Mouse (Mus musculus): ENCODE data around the gene Grpel1. TPM values are rescaled to one million over a fixed set of nuclear protein-coding genes. Genes with fewer than 3 reads are reported as not detected.

The Grpel1 gene
- polyA plus RNA-seq, 1 experiment from 2014 or later, result 63.7 TPM

DNA sequence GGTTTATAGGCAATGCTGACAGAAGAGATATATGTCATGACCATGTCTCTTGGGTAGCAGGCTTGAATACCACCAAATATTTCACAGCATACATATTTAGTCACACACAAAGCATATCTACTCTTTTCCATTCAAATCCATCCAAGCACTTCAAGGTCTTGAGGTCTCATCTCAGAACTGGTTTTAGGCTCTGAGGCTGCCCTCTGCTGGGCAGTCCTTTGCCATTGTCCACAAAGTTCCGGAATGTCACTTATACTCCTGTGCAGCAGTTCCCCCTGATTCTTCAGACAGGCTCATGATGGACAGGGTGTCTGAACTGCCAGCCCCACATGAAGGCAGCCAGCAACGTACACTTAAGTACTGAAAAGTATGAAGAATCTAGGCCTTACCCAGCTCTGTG is 24.4 kb downstream of the Grpel1 start:
- Histone ChIP-seq H3K4me3 (no peak overlapping the region), H3K27me3 (ENCODE audit: low read depth, poor library complexity, severe bottlenecking) (peaks cover 16% of the 10 kb centered on the region), H3K9me3 (replicated peaks) (peaks cover 6% of the 10 kb centered on the region; the same call in 1 of the 2 replicates), H3K4me1 (peaks cover 14% of the 10 kb centered on the region), H3K36me3 (peaks cover 36% of the 10 kb centered on the region), H3K27ac (replicated peaks) (no peak overlapping the region)
- WGBS, result 63% methylated on average over 2 of the region's 2 CpGs
- DNase-seq (ENCODE audit: low spot score), result peak; percentile 24

DNA sequence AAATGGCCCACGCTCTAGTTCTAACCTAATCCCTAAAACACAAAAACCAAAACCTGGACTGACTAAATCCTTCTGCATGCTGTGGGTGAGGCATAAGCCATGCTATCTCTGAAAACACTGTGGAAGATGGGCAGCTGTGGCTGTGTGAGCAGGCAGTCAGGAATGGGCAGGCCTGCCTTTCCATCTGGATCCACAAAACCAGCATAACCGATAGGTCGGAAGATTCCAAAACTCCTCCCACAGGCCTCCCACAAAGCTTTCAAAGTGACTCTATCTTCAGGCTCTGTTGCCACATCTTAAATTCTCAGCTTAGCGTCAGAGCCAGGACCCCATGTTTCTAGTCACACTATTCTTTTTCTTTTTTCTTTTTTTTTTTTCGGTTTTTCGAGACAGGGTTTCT is 29.1 kb downstream of the Grpel1 start:
- DNase-seq (ENCODE audit: low spot score), result no peak
- Histone ChIP-seq H3K36me3 (peaks cover 67% of the 10 kb centered on the region), H3K27me3 (ENCODE audit: low read depth, poor library complexity, severe bottlenecking) (no peaks in the 10 kb centered on the region), H3K27ac (replicated peaks) (no peak overlapping the region), H3K4me1 (no peaks in the 10 kb centered on the region), H3K4me3 (no peak overlapping the region), H3K9me3 (replicated peaks) (no peaks in the 10 kb centered on the region)
- WGBS, result 91% methylated on average over 6 of the region's 6 CpGs

DNA sequence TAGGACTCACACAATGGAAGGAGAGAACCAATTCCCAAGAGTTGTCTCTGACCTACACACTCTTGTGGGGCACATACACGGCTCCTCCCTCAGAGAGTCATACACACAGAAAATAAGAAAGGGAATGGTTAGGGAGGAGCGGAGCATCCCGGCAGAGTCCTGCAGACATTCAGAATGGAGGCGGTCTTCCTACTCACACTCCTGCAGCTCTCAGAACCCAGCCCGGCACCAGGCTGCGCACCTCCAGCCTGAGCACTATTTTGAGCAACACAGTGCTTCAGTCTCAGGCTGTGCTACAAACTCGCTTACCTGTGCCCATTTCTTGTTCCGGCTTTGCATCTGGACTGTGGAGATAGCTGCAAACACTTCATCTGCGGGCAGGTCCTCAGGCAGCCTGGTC is 29.9 kb downstream of the Grpel1 start:
- no peaks in the 10 kb centered on the region for H3K9me3 ChIP-seq (replicated peaks)
- H3K4me1 ChIP-seq, result no peaks in the 10 kb centered on the region
- H3K27ac ChIP-seq (replicated peaks), result no peak overlapping the region
- 97% methylated on average over 9 of the region's 9 CpGs for WGBS
- no peak overlapping the region for H3K4me3 ChIP-seq
- no peaks in the 10 kb centered on the region for H3K27me3 ChIP-seq (ENCODE audit: low read depth, poor library complexity, severe bottlenecking)
- DNase-seq (ENCODE audit: low spot score), result no peak
- H3K36me3 ChIP-seq, result peaks cover 72% of the 10 kb centered on the region

DNA sequence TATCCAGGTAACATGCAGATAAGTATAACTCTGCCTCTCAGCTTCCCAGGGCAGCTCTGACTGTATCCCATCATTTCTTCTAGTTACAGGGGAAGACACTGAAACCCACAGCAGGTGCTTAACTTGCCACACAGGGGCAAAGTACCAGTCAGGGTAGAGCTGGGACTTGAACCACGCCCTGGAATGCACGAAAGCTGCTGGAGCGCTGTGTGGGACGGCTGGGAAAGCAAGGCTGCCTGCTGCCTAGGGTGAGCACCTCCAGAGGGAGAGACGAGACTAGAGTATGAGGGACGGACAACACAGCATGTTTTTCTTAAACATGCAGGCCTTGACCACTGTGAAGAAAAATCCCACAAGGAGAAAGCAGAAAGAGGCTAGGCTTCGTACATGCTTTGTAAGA is 40.4 kb downstream of the Grpel1 start:
- H3K36me3 ChIP-seq, result peaks cover 96% of the 10 kb centered on the region
- no peak for DNase-seq (ENCODE audit: low spot score)

DNA sequence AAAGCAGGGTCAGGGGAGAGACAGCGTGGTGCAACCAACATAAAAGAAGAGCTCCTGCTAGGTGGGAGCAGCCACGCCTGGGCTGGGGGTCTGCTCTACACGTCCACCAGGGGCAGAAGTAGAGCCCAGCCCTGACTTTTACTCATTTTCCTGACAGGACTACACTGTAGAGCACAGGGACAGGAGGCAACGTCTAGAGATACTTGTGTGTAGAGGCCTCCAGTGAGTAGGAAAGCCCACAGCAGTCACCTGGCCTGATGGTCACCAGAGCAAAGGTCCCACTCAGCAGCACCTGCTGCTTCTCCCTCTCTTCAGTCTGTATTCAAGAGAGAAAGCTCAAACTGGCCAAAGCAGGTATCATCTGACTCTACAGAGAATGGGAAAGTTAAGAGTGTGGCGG is 40.8 kb downstream of the Grpel1 start:
- DNase-seq (ENCODE audit: low spot score), result no peak
- WGBS, result 77% methylated on average over 5 of the region's 5 CpGs
- no peak overlapping the region for H3K27ac ChIP-seq (replicated peaks)
- H3K9me3 ChIP-seq (replicated peaks), result no peaks in the 10 kb centered on the region
- H3K27me3 ChIP-seq (ENCODE audit: low read depth, poor library complexity, severe bottlenecking), result no peaks in the 10 kb centered on the region
- peaks cover 96% of the 10 kb centered on the region for H3K36me3 ChIP-seq
- no peak overlapping the region for H3K4me3 ChIP-seq
- no peaks in the 10 kb centered on the region for H3K4me1 ChIP-seq

More for the DNA sequence above, 40.4 kb downstream of the Grpel1 start:
- H3K4me1 ChIP-seq, result no peaks in the 10 kb centered on the region
- no peak overlapping the region for H3K27ac ChIP-seq (replicated peaks)
- no peak overlapping the region for H3K4me3 ChIP-seq
- H3K9me3 ChIP-seq (replicated peaks), result no peaks in the 10 kb centered on the region
- no peaks in the 10 kb centered on the region for H3K27me3 ChIP-seq (ENCODE audit: low read depth, poor library complexity, severe bottlenecking)
- WGBS, result 91% methylated on average over 7 of the region's 7 CpGs

DNA sequence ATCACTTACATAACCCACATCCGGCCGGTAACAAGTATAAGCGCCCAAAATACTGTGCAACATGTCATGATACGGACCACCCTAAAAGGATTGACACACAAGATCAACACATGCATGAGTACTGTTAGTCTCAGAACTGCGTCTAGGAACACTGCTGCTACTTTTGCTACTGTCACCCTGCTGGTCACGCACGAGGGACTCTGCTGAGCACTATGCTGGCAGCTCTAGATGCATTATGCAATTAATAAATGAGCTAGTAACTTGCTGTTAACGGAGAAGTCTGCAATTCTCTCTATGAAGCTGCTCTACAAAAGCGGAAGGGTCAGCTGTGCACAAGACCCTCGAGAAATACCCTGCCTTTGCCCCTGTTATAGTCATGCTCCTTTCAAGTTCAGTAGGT is 43.6 kb downstream of the Grpel1 start:
- H3K27ac ChIP-seq (replicated peaks), result no peak overlapping the region
- H3K36me3 ChIP-seq, result peaks cover 96% of the 10 kb centered on the region
- H3K4me1 ChIP-seq, result no peaks in the 10 kb centered on the region

DNA sequence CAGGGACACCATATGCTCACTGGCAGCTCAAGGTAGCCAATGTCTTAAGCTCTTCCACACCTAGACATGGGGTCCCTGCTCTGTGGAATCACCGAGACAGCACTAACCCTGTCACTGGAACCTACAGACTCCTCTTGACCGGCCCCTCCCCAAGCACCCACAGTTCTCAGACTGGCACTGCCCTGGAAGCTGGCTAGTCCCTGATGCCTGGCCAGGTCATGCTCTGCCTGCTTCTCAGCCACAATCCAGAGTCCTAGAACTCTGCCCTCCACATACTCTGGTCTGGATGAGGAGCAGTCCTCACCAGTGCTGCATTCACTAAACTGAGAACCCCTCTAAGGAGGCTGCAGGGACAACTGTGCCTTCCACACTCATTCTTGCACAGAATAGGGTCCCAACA is 46.2 kb downstream of the Grpel1 start:
- 91% methylated on average over 2 of the region's 2 CpGs for WGBS
- no peak for DNase-seq (ENCODE audit: low spot score)
- peaks cover 91% of the 10 kb centered on the region for H3K36me3 ChIP-seq

More for the DNA sequence above, 43.6 kb downstream of the Grpel1 start:
- no peaks in the 10 kb centered on the region for H3K9me3 ChIP-seq (replicated peaks)
- no peak for DNase-seq (ENCODE audit: low spot score)
- WGBS, result 94% methylated on average over 10 of the region's 10 CpGs
- no peak overlapping the region for H3K4me3 ChIP-seq
- no peaks in the 10 kb centered on the region for H3K27me3 ChIP-seq (ENCODE audit: low read depth, poor library complexity, severe bottlenecking)

DNA sequence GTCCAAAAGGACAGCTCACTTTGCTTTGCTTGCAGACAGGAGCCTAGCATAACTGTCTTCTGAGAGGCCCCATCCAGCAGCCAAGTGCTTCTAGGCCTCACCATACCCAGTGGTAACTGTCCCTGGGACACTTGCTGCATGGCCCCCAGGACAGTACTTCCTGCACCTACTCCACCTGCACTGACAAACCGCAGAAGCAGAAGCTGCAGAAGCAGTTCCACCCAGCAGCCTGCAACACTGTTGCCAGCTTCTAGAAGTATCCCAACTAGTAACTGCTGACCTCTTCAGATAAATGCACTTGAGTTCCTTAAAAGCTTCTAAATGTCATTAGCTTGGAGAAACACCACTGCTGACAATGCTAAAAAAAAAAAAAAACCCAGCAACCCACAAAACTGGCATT is 50.3 kb downstream of the Grpel1 start:
- Histone ChIP-seq H3K27me3 (ENCODE audit: low read depth, poor library complexity, severe bottlenecking) (no peaks in the 10 kb centered on the region), H3K9me3 (replicated peaks) (no peaks in the 10 kb centered on the region), H3K27ac (replicated peaks) (no peak overlapping the region), H3K4me1 (no peaks in the 10 kb centered on the region), H3K36me3 (peaks cover 94% of the 10 kb centered on the region), H3K4me3 (no peak overlapping the region)
- DNase-seq (ENCODE audit: low spot score), result no peak
- WGBS, result 94% methylated on average over 1 of the region's 1 CpGs

More for the DNA sequence above, 46.2 kb downstream of the Grpel1 start:
- no peaks in the 10 kb centered on the region for H3K9me3 ChIP-seq (replicated peaks)
- H3K4me1 ChIP-seq, result no peaks in the 10 kb centered on the region
- H3K4me3 ChIP-seq, result no peak overlapping the region
- H3K27ac ChIP-seq (replicated peaks), result no peak overlapping the region
- no peaks in the 10 kb centered on the region for H3K27me3 ChIP-seq (ENCODE audit: low read depth, poor library complexity, severe bottlenecking)

DNA sequence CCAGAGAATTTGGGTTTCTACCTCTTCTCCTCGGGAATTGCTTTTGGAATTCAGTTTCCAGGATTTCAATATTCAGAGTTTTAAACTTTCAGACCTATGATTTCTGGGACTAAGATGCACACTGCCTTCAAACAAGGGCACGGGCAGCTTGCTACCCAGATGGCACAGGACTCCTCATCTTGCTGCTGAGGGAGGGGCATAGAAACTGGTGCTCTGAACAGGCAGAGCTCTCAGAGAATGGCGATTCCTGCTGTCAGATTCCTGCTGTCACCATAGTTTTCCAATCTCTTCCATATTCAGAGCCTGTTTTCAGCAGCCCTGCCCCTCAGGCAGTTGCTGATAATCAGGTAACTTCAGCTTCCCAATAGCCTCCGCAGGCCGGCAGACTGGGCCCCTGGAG is 50.8 kb downstream of the Grpel1 start:
- Histone ChIP-seq H3K27me3 (ENCODE audit: low read depth, poor library complexity, severe bottlenecking) (no peaks in the 10 kb centered on the region), H3K9me3 (replicated peaks) (no peaks in the 10 kb centered on the region), H3K27ac (replicated peaks) (no peak overlapping the region), H3K36me3 (peaks cover 94% of the 10 kb centered on the region), H3K4me3 (no peak overlapping the region), H3K4me1 (no peaks in the 10 kb centered on the region)
- DNase-seq (ENCODE audit: low spot score), result no peak
- 88% methylated on average over 5 of the region's 5 CpGs for WGBS

DNA sequence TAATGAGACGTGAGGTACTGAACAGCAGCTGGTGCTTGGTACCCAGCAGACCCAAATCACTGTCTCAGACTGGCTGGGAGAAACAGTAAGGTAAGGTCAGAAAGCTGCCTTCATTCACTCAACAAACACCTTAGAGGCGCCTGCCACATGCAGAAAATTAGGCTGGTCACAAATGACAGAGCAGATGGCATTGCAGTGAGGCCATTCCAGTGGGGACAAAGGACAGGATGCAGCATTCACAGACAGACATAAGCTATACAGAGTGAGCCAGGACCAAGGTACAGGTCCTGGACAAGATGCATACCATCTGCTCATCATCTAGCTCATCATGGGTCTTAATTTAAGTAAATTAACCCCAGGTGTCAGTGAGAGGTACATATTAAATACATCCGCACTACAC is 52.8 kb downstream of the Grpel1 start:
- H3K27ac ChIP-seq (replicated peaks), result no peak overlapping the region
- no peaks in the 10 kb centered on the region for H3K9me3 ChIP-seq (replicated peaks)
- no peaks in the 10 kb centered on the region for H3K4me1 ChIP-seq
- H3K27me3 ChIP-seq (ENCODE audit: low read depth, poor library complexity, severe bottlenecking), result no peaks in the 10 kb centered on the region
- H3K4me3 ChIP-seq, result no peak overlapping the region
- WGBS, result 94% methylated on average over 3 of the region's 3 CpGs
- no peak for DNase-seq (ENCODE audit: low spot score)
- peaks cover 94% of the 10 kb centered on the region for H3K36me3 ChIP-seq

DNA sequence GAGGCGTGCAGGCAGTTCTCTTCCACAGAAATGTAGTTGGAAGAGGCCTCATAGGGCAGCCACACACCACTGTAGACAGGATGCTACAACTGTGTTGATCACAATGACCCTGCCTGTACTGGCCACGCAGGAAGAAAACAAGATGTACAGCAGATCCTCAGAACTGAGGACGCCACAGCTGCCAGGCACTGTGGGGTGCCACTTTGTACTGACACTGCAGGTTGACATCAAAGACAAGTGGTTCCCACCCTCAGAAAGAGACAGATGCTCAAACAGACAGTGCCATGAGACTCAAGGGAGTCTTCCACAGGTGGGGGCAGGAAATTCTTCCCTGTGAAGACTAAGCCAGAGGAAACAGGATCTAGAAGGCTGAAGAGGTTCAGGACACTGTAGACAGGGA is 55.0 kb downstream of the Grpel1 start:
- no peaks in the 10 kb centered on the region for H3K4me1 ChIP-seq
- no peaks in the 10 kb centered on the region for H3K9me3 ChIP-seq (replicated peaks)
- no peak overlapping the region for H3K27ac ChIP-seq (replicated peaks)
- H3K4me3 ChIP-seq, result no peak overlapping the region
- H3K27me3 ChIP-seq (ENCODE audit: low read depth, poor library complexity, severe bottlenecking), result no peaks in the 10 kb centered on the region
- WGBS, result 81% methylated on average over 3 of the region's 3 CpGs
- peaks cover 96% of the 10 kb centered on the region for H3K36me3 ChIP-seq
- no peak for DNase-seq (ENCODE audit: low spot score)

DNA sequence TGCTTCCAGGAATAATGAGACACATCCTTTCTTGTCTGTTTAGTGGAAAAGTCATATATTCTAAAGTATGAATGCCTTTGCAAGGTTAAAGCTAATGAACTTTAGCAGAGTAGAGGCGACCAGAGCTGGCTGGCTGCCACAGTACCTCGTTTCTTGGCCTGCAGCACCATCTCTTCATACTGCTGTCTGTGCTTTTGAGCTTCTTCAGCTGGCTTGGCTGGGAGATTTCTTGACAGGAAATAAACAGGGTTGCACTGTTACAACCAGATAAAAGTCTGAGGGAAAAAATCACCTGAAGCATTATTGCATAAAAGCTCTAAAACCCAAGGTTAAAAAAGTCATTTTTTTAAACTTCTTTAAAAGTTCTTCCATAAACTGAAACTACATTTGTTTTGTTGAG is 58.0 kb downstream of the Grpel1 start:
- Histone ChIP-seq H3K27ac (replicated peaks) (no peak overlapping the region), H3K27me3 (ENCODE audit: low read depth, poor library complexity, severe bottlenecking) (no peaks in the 10 kb centered on the region), H3K36me3 (peaks cover 69% of the 10 kb centered on the region), H3K4me1 (peaks cover under 1% of the 10 kb centered on the region; the same call in 1 of the 2 replicates), H3K4me3 (no peak overlapping the region), H3K9me3 (replicated peaks) (no peaks in the 10 kb centered on the region)
- no peak for DNase-seq (ENCODE audit: low spot score)
- 87% methylated on average over 2 of the region's 2 CpGs for WGBS

DNA sequence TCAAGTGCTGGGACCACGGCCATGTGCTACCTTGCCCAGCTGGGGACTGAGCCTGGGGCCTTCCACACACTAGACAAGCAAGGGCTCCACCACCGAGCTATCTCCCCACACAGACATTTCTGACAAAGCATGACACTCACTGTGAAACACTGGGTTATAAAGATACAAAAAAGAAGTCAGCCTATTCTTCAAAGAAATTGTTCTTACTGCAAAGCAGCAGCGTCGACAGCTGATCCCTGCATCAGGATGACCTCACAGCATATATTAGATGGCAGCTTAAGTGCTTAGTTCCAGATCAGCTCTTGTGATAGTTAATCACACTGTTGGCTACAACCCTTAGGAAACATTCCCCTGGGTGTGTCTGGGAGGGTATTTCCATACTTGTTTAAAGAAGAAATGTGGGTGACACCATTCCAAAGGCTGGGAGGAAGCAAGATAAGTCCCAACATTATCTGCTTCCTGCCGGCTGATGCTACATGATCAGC is 58.5 kb downstream of the Grpel1 start:
- no peak for DNase-seq (ENCODE audit: low spot score)
- Histone ChIP-seq H3K9me3 (replicated peaks) (no peaks in the 10 kb centered on the region), H3K36me3 (peaks cover 65% of the 10 kb centered on the region), H3K27ac (replicated peaks) (no peak overlapping the region), H3K4me1 (peaks cover 5% of the 10 kb centered on the region), H3K27me3 (ENCODE audit: low read depth, poor library complexity, severe bottlenecking) (no peaks in the 10 kb centered on the region), H3K4me3 (no peak overlapping the region)
- WGBS, result 85% methylated on average over 5 of the region's 5 CpGs

Measured in midbrain, embryonic 10.5 days (tissue).